Mouse (Mus musculus) hindbrain, embryonic 11.5 days (tissue): ENCODE measurements around the gene Creld2. TPM values are rescaled to one million over a fixed set of nuclear protein-coding genes. Genes with fewer than 3 reads are reported as not detected.
A peak's percentile ranks its signal among the peaks of the same experiment; 100 is the strongest.

Source experiments
- ATAC-seq: fragments of 200-750 bp; cut with Nextera tagmentation; 2 replicates; pipeline ENCODE4 v1.8.0; 2017; ENCODE audit warnings: mild to moderate bottlenecking, moderate TSS enrichment, moderate library complexity; ENCODE audit not compliant: low FRiP score
- DNase-seq: peaks from one replicate; pipeline ENCODE4 v3.0.0-alpha.2; 2015; ENCODE audit warnings: low spot score
- H3K27ac ChIP-seq: fragments of 300-500 bp; sonication (generic); 2 replicates; pipeline ENCODE4 v1.5.1; 2014; ENCODE audit warnings: mild to moderate bottlenecking, low read depth, low read length
- H3K27me3 ChIP-seq: fragments of 300-500 bp; sonication (generic); 2 replicates; pipeline ENCODE4 v1.6.1; 2014; ENCODE audit warnings: mild to moderate bottlenecking, low read length, moderate library complexity, mixed read lengths; ENCODE audit not compliant: control insufficient read depth, insufficient read depth
- H3K36me3 ChIP-seq: fragments of 300-500 bp; sonication (generic); 2 replicates; pipeline ENCODE4 v1.6.1; 2014; ENCODE audit warnings: mild to moderate bottlenecking, low read length, moderate library complexity, mixed read lengths; ENCODE audit not compliant: control insufficient read depth, insufficient read depth
- H3K4me1 ChIP-seq: fragments of 300-500 bp; sonication (generic); replicated peaks from 2 replicates; pipeline ENCODE4 v1.6.1; 2014; ENCODE audit warnings: low read length, mixed read lengths; ENCODE audit not compliant: control insufficient read depth, insufficient read depth
- H3K4me2 ChIP-seq: fragments of 300-500 bp; sonication (generic); replicated peaks from 2 replicates; pipeline ENCODE4 v1.6.1; 2014; ENCODE audit warnings: mild to moderate bottlenecking, low read depth, low read length
- H3K4me3 ChIP-seq: fragments of 300-500 bp; sonication (generic); 2 replicates; pipeline ENCODE4 v1.5.1; 2014; ENCODE audit warnings: low read depth, low read length
- H3K9ac ChIP-seq: fragments of 300-500 bp; sonication (generic); 2 replicates; pipeline ENCODE4 v1.6.1; 2014; ENCODE audit warnings: low read depth, low read length
- H3K9me3 ChIP-seq: fragments of 300-500 bp; sonication (generic); 2 replicates; pipeline ENCODE4 v1.6.1; 2016; ENCODE audit warnings: low read length; ENCODE audit not compliant: control insufficient read depth
- WGBS: fragments of 180-500 bp; shearing (Covaris S2); extraction: QIAGEN DNeasy Blood & Tissue Kit; methylation state at CpG from one replicate; pipeline ENCODE4 v1.1.7; 2014; 5-methylcytosine and 5-hydroxymethylcytosine counted together
- polyA plus RNA-seq: library from polyadenylated mRNA; unstranded; fragments of >200 nt; fragmentation: Nextera tagmentation; extraction: Ambion mirVana; gene quantifications from 2 replicates; pipeline ENCODE4 v1.2.1, GENCODE M21; 2014

The Creld2 gene
- polyA plus RNA-seq, 1 experiment from 2014 or later, result 89.5 TPM

DNA sequence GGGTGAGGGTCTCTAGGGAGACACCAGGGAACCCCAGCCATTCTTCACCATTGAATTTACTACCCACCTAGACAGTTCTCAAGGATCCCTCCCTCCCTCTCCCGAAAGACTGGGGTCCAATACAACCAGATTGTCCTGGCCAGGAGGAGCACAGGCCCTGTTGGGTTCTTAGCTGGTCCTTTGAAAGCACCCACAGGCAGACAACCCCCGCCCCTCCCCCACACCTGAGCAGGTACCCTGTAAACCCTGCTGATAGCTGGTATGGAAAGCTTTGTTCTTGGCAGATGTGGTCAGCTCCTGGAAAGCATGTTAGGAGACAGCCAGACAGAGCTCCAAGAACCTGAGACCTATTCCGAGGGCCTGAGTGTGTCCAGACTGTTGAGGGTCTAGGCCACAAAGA, 41.3 kb downstream of the Creld2 start:
- WGBS, result 93% methylated on average over 3 of the region's 3 CpGs
- no peak for ATAC-seq

DNA sequence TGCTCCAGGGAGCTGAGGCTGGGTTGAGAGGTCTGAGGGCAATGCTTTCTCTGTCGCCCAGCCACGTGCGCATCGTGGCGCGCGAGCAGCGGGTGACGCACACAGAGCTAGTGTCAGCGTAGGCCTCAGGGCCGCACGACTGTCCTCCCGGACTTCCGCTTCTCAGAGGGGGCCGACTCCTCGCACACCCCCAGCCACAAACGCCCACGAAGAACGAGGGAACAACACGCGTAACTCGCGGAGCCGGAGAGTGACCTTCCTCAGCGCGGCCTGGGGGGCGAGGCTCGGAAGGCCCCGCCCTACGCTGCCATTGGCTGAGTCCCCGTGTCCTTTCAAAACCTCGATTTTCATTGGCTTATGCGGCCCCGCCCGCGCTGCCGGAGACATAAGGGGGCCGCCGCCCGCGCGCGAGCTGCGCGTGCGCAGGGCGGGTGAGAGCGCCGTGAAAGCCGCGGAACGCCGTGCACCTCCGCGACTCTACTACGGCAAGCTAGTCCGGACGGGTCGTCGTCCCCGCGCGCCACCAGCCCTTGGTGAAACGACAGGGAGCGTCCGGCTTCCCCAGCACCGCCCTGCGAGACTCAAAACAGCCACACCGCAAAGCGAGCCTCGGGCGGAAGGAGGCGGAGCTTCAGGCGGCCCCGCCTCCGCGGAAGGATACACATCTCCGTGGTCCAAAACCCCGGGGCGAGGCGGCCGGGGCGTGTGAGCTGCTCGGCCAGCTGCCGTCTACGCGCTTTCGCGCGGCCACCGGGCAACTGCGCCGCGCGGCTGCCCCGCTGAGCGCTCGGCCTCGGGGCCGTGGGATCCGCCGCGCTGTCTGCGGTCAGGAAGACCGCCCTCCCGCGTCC, 42.6 kb downstream of the Creld2 start, which contains the start of gene Pim3:
Gene Pim3, plus strand, starts transcription at position 415 of the 851 bp plus-strand sequence.
- H3K27ac ChIP-seq, result peak within 1 kb of the TSS; percentile 94
- H3K4me2 ChIP-seq, result peak within 1 kb of the TSS; percentile 98
- ATAC-seq (peak; percentile 87), DNase-seq (peak; percentile 98)
- peak within 1 kb of the TSS; percentile 68 for H3K9ac ChIP-seq
- H3K27me3 ChIP-seq, result no peaks in the 10 kb centered on the region
- H3K9me3 ChIP-seq, result no peaks in the 10 kb centered on the region
- WGBS, result under 1% methylated on average over 98 of the region's 107 CpGs
- peaks cover 4% of the 10 kb centered on the region; the same call in 1 of the 2 replicates for H3K4me1 ChIP-seq
- no peaks in the 10 kb centered on the region for H3K36me3 ChIP-seq
- H3K4me3 ChIP-seq, result peak within 1 kb of the TSS; percentile 59

More for the DNA sequence above, 41.3 kb downstream of the Creld2 start:
- Histone ChIP-seq H3K27me3 (no peaks in the 10 kb centered on the region), H3K36me3 (no peaks in the 10 kb centered on the region), H3K9ac (no peak overlapping the region), H3K4me1 (peaks cover 4% of the 10 kb centered on the region; the same call in 1 of the 2 replicates), H3K4me2 (no peak overlapping the region), H3K27ac (no peak overlapping the region), H3K4me3 (no peak overlapping the region), H3K9me3 (no peaks in the 10 kb centered on the region)
- no peak for DNase-seq

DNA sequence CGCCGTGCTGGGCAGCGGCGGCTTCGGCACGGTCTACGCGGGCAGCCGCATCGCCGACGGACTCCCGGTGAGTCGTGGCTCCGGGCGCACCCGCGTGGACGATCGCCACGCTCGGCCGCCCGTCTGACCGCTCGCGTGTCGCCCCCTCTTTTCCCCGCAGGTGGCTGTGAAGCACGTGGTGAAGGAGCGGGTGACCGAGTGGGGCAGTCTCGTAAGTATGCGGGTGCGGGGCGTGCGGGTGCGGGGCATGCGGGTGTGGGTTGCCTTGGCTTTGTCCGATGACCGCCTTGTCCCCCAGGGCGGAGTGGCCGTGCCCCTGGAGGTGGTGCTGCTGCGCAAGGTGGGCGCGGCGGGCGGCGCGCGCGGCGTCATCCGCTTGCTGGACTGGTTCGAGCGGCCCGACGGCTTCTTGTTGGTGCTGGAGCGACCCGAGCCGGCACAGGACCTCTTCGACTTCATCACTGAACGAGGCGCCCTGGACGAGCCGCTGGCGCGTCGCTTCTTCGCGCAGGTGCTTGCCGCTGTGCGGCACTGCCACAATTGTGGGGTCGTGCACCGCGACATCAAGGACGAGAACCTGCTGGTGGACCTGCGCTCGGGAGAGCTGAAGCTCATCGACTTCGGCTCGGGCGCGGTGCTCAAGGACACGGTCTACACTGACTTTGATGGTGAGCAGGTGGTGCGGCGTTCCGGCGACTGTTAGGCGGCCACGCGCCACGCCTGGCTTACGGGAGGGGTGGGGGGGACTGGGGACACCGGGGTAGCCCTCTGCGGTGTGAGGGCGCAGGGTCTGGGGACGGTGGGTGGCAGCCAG, 43.6 kb downstream of the Creld2 start:
- DNase-seq, result peak; percentile 67
- under 1% methylated on average over 92 of the region's 98 CpGs for WGBS
- H3K4me1 ChIP-seq, result peaks cover 4% of the 10 kb centered on the region; the same call in 1 of the 2 replicates
- peak; percentile 23 for ATAC-seq
- no peaks in the 10 kb centered on the region for H3K36me3 ChIP-seq
- H3K27me3 ChIP-seq, result no peaks in the 10 kb centered on the region
- H3K27ac ChIP-seq, result peak overlapping the region; percentile 94
- H3K4me2 ChIP-seq, result peak overlapping the region; percentile 98
- no peaks in the 10 kb centered on the region for H3K9me3 ChIP-seq
- H3K9ac ChIP-seq, result peak overlapping the region; percentile 68
- H3K4me3 ChIP-seq, result peak overlapping the region; percentile 59

DNA sequence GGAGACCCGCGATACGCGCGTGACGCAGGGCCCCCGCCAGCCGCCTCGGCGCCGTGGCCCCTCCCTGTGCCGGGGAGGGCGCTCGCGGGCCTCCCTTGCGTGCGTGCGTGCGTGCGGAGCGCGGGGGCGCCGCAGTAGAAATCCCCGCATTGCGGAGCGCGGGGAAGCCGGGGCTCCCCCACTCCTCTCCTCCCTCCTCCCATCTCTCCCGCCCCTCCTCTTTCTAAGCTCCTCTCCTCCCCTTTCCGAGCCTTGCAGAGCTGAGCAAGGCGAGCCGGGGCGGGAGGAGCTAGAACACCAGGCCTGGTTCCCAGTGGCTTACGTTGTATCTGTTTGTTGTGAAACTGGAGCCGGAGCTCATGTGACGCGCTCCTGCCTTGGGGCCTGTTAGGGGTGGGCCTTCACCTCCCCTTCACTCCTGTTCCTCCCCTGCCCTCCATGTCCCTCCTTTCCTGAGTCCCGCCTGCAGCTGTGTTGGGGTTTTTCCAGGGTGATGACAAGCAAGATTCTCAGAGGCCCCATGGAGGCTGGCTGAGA, 44.3 kb downstream of the Creld2 start:
- H3K27ac ChIP-seq, result peak overlapping the region; percentile 62
- peaks cover 4% of the 10 kb centered on the region; the same call in 1 of the 2 replicates for H3K4me1 ChIP-seq
- H3K4me2 ChIP-seq, result peak overlapping the region; percentile 98
- H3K9ac ChIP-seq, result peak overlapping the region; percentile 68
- no peaks in the 10 kb centered on the region for H3K36me3 ChIP-seq
- under 1% methylated on average over 26 of the region's 39 CpGs for WGBS
- H3K27me3 ChIP-seq, result no peaks in the 10 kb centered on the region
- H3K4me3 ChIP-seq, result peak overlapping the region; percentile 59
- H3K9me3 ChIP-seq, result no peaks in the 10 kb centered on the region
- ATAC-seq (peak; percentile 55), DNase-seq (peak; percentile 86)

DNA sequence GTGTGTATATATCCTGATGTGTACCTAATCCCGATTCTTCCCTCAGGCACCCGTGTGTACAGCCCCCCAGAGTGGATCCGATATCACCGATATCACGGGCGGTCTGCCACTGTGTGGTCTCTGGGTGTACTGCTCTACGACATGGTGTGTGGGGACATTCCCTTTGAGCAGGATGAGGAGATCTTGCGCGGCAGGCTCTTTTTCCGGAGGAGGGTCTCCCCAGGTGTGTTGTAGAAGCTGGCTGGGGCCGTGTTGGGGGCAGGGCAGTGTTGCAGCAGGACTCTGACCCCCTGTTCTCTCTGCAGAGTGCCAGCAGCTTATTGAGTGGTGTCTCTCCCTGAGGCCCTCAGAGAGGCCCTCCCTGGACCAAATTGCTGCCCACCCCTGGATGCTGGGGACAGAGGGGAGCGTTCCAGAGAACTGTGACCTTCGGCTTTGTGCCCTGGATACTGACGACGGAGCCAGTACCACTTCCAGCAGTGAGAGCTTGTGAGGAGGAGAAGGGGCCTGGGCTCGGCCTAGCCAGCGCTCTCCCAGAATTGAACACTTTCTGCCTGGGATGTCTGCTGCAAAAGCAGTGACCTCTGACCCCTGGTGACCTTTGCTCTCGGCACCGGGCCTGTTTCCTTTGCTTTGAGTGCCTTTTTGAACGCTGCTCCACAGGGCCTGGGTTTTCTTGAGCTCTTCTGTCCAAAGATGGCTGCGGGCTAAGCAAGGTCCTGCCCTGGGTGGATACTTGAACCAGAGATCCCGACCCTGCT, 45.0 kb downstream of the Creld2 start:
- ATAC-seq (peak; percentile 22; the same call in 1 of the 2 replicates), DNase-seq (peak; percentile 31)
- Histone ChIP-seq H3K27me3 (no peaks in the 10 kb centered on the region), H3K27ac (peak overlapping the region; percentile 30; the same call in 1 of the 2 replicates), H3K9ac (peak overlapping the region; percentile 68), H3K36me3 (no peaks in the 10 kb centered on the region), H3K4me3 (peak overlapping the region; percentile 59), H3K4me2 (peak overlapping the region; percentile 98), H3K4me1 (peaks cover 4% of the 10 kb centered on the region; the same call in 1 of the 2 replicates), H3K9me3 (no peaks in the 10 kb centered on the region)
- WGBS, result 44% methylated on average over 22 of the region's 22 CpGs

DNA sequence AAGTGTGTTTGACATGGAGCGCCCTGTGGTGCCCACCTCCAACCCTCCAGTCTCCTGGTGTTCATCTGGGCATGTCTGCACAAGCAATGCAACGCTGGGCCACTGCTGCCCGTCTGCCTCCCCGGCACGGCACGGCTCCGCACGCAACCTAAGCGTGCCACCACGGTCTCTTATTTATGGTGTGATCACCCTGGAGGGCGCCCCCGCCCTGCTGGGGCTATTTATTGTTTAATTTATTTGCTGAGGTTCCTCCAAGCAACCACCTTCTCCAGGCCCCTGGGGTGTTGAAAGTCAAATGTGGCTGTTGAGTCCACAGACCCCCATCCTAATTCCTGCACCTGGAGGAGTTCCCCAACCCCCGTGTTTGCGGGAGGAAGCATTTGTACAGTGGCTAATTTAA, 45.6 kb downstream of the Creld2 start:
- Histone ChIP-seq H3K9ac (no peak overlapping the region), H3K4me1 (peaks cover 4% of the 10 kb centered on the region; the same call in 1 of the 2 replicates), H3K4me2 (0 out of 2 replicates have a peak overlapping the region, but pooled peaks have one; percentile 98), H3K36me3 (no peaks in the 10 kb centered on the region), H3K27ac (no peak overlapping the region), H3K4me3 (no peak overlapping the region), H3K27me3 (no peaks in the 10 kb centered on the region), H3K9me3 (no peaks in the 10 kb centered on the region)
- 84% methylated on average over 14 of the region's 14 CpGs for WGBS
- DNase-seq (peak; percentile 7), ATAC-seq (no peak)

DNA sequence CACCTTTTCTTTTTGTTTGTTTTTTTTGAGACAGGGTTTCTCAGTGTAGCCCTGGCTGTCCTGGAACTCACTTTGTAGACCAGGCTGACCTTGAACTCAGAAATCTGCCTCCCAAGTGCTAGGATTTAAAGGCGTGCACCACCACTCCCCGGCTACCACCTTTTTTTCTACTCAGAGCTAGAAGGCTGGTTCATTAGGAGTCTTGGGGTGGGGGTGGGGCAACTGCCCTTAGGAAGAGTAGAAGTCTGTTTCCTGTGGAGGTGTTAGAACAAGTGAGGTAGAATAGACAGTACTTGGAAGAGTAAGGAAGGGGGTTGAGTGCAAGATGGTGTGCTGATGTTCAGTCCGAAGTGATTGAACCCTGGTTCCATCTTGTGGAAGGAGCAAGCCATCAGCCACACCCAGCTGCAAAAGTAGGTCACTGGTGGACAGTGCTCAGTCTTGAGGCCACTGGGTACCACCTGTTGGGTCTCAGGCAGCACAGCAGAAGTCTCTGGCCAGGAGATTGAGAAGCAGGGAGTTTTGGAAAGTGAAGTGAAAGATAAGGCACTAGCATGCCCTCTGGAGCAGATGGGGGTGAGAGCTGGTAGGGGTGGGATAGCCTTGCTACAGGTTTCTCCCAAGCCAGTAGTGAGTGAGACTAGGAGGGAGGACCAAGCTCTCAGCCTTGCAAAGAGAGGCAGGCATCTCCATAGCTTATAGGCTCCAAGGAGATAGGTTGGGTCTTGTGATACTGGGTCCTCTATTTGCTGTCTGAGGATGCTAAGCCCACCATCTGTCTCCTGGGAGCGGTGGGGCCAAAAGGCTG, 46.6 kb downstream of the Creld2 start:
- Histone ChIP-seq H3K9ac (no peak overlapping the region), H3K9me3 (no peaks in the 10 kb centered on the region)
- 77% methylated on average over 4 of the region's 4 CpGs for WGBS

More for the DNA sequence above, 46.6 kb downstream of the Creld2 start:
- DNase-seq, result no peak
- no peak overlapping the region for H3K4me2 ChIP-seq
- H3K4me3 ChIP-seq, result no peak overlapping the region
- H3K36me3 ChIP-seq, result no peaks in the 10 kb centered on the region
- H3K27me3 ChIP-seq, result no peaks in the 10 kb centered on the region
- ATAC-seq, result no peak
- H3K27ac ChIP-seq, result no peak overlapping the region
- peaks cover 4% of the 10 kb centered on the region; the same call in 1 of the 2 replicates for H3K4me1 ChIP-seq
